Mouse (Mus musculus) midbrain, embryonic 11.5 days (tissue): Measurements from ENCODE around the gene Jade1. TPM values are rescaled to one million over a fixed set of nuclear protein-coding genes. Genes with fewer than 3 reads are reported as not detected.

Source experiments
- ATAC-seq: fragments of 200-750 bp; cut with Nextera tagmentation; 2 replicates; pipeline ENCODE4 v1.8.0; 2017; ENCODE audit warnings: moderate TSS enrichment, moderate library complexity; ENCODE audit not compliant: low FRiP score
- DNase-seq: peaks from one replicate; pipeline ENCODE4 v3.0.0; 2015; ENCODE audit warnings: low spot score; ENCODE audit errors: missing footprints
- H3K27ac ChIP-seq: fragments of 300-500 bp; sonication (generic); 2 replicates; pipeline ENCODE4 v1.5.1; 2014; ENCODE audit warnings: low read depth, low read length
- H3K27me3 ChIP-seq: fragments of 300-500 bp; sonication (generic); 2 replicates; pipeline ENCODE4 v1.6.1; 2014; ENCODE audit warnings: mild to moderate bottlenecking, low read length, moderate library complexity, mixed read lengths; ENCODE audit not compliant: control insufficient read depth, insufficient read depth
- H3K36me3 ChIP-seq: fragments of 300-500 bp; sonication (generic); 2 replicates; pipeline ENCODE4 v1.6.1; 2014; ENCODE audit warnings: mild to moderate bottlenecking, low read length, moderate library complexity, mixed read lengths; ENCODE audit not compliant: control insufficient read depth, insufficient read depth
- H3K4me1 ChIP-seq: fragments of 300-500 bp; sonication (generic); 2 replicates; pipeline ENCODE4 v1.6.1; 2014; ENCODE audit warnings: low read length; ENCODE audit not compliant: control insufficient read depth, insufficient read depth
- H3K4me2 ChIP-seq: fragments of 300-500 bp; sonication (generic); 2 replicates; pipeline ENCODE4 v1.6.1; 2014; ENCODE audit warnings: mild to moderate bottlenecking, moderate library complexity
- H3K4me3 ChIP-seq: fragments of 300-500 bp; sonication (generic); 2 replicates; pipeline ENCODE4 v1.5.1; 2014; ENCODE audit warnings: low read depth, low read length
- H3K9ac ChIP-seq: fragments of 300-500 bp; sonication (generic); 2 replicates; pipeline ENCODE4 v1.6.1; 2014; ENCODE audit warnings: low read length
- H3K9me3 ChIP-seq: fragments of 300-500 bp; sonication (generic); 2 replicates; pipeline ENCODE4 v1.6.1; 2016; ENCODE audit warnings: low read length; ENCODE audit not compliant: control insufficient read depth
- WGBS: fragments of 180-500 bp; shearing (Covaris S2); extraction: QIAGEN DNeasy Blood & Tissue Kit; methylation state at CpG from one replicate; pipeline ENCODE4 v1.1.7; 2014; 5-methylcytosine and 5-hydroxymethylcytosine counted together
- polyA plus RNA-seq: library from polyadenylated mRNA; unstranded; fragments of >200 nt; fragmentation: Nextera tagmentation; extraction: Ambion mirVana; gene quantifications from 2 replicates; pipeline ENCODE4 v1.2.1, GENCODE M21; 2014

Jade1 gene
- polyA plus RNA-seq, 1 experiment from 2014 or later = 20.2 TPM

GRCm38 (mm10) chr3:41541313-41541712 is 14.2 kb upstream of the Jade1 start:
- Histone ChIP-seq H3K4me2 (no peak overlapping the region), H3K27me3 (no peaks in the 10 kb centered on the region), H3K36me3 (no peaks in the 10 kb centered on the region), H3K4me1 (no peaks in the 10 kb centered on the region), H3K9me3 (no peaks in the 10 kb centered on the region), H3K9ac (no peak overlapping the region), H3K27ac (no peak overlapping the region), H3K4me3 (no peak overlapping the region)
- DNase-seq (no peak), ATAC-seq (no peak)
- WGBS = 88% methylated on average over 3 of the region's 3 CpGs

DNA sequence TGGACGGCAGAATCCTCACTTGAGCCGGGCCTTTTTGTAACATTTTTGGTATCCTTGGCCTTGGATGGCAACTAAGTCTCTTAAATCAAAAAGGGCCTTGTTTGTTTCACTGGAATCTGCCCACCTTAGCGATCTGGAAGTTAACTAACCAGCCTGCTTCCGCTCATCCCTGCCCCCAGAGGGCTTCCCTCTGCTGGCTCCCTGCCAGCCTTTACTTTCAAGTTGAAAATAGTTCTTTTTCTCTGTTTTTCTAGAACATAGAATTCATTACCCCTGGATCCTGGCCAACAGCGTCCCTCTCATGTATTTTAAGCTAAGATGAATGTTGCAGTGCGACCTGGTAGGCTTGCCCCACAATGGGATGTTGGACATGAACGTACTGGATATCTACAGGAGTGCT is 11.1 kb upstream of the Jade1 start:
- no peak for DNase-seq
- no peaks in the 10 kb centered on the region for H3K27me3 ChIP-seq
- WGBS = 73% methylated on average over 7 of the region's 7 CpGs

GRCm38 (mm10) chr3:41547289-41547688 is 8.2 kb upstream of the Jade1 start:
- 94% methylated on average over 5 of the region's 5 CpGs for WGBS
- no peak for ATAC-seq
- Histone ChIP-seq H3K9ac (no peak overlapping the region), H3K9me3 (no peaks in the 10 kb centered on the region), H3K36me3 (no peaks in the 10 kb centered on the region), H3K4me1 (no peaks in the 10 kb centered on the region), H3K27me3 (no peaks in the 10 kb centered on the region), H3K27ac (no peak overlapping the region), H3K4me3 (no peak overlapping the region), H3K4me2 (no peak overlapping the region)
- no peak for DNase-seq

More for the DNA sequence above, 11.1 kb upstream of the Jade1 start:
- H3K9ac ChIP-seq = no peak overlapping the region
- H3K4me1 ChIP-seq = no peaks in the 10 kb centered on the region
- H3K4me2 ChIP-seq = no peak overlapping the region
- no peaks in the 10 kb centered on the region for H3K9me3 ChIP-seq
- no peak overlapping the region for H3K4me3 ChIP-seq
- H3K27ac ChIP-seq = no peak overlapping the region
- H3K36me3 ChIP-seq = no peaks in the 10 kb centered on the region
- no peak for ATAC-seq

- H3K27me3 ChIP-seq = no peaks in the 10 kb centered on the region
- peak; percentile 76 for DNase-seq
- H3K4me2 ChIP-seq = no peak overlapping the region
- H3K36me3 ChIP-seq = no peaks in the 10 kb centered on the region
- no peaks in the 10 kb centered on the region for H3K4me1 ChIP-seq
- no peaks in the 10 kb centered on the region for H3K9me3 ChIP-seq
- 87% methylated on average over 4 of the region's 4 CpGs for WGBS
- H3K9ac ChIP-seq = no peak overlapping the region
- H3K4me3 ChIP-seq = no peak overlapping the region
- no peak for ATAC-seq
- H3K27ac ChIP-seq = no peak overlapping the region
These were observed 7.3 kb upstream of the Jade1 start for GRCm38 (mm10) chr3:41548238-41548637.

GRCm38 (mm10) chr3:41551671-41552070 is 3.9 kb upstream of the Jade1 start:
- no peaks in the 10 kb centered on the region for H3K9me3 ChIP-seq
- H3K27me3 ChIP-seq = no peaks in the 10 kb centered on the region
- H3K4me3 ChIP-seq = no peak overlapping the region
- 69% methylated on average over 3 of the region's 3 CpGs for WGBS
- H3K9ac ChIP-seq = no peak overlapping the region
- H3K27ac ChIP-seq = no peak overlapping the region
- no peaks in the 10 kb centered on the region for H3K36me3 ChIP-seq
- ATAC-seq = no peak
- no peak overlapping the region for H3K4me2 ChIP-seq
- H3K4me1 ChIP-seq = no peaks in the 10 kb centered on the region
- DNase-seq = no peak

DNA sequence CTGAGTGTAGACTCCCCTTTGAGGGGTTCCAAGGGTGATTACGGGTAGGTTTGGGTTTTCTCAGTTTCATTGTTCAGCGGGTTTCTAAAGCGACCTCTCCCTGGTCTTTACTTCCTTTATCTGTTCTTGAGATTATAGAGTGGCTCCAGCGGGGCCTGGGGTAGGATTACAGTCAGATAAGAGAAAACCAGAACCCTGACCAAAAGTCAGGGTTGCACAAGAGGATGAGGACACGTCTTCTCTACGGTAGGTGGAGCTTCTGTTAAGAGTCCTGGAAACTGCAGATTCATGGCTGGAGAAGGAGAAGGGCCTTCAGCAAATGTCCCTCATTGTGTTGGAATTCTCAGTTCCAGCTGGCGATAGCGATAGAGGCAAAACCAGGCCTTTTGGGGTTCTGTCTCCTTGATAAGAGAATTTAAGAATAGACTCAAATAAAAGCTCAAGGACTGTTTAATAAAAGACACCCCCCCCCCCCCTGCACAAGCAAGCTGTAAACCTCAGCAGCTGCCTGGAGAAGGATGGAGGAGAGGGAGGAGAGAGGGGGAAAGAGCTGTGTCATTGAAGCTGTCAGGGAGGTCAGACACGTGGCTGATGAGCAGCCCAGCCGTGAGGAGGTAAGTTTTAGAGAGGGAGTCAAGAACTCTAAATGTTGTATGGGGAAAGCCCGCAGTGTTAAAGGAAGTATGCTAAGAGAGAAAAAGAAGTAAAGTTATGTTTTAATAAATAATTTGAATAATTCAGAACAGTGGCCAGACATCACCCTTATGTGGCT is 2.6 kb upstream of the Jade1 start:
- H3K9me3 ChIP-seq = no peaks in the 10 kb centered on the region
- no peak for ATAC-seq
- H3K27me3 ChIP-seq = no peaks in the 10 kb centered on the region
- H3K4me3 ChIP-seq = no peak overlapping the region
- H3K9ac ChIP-seq = no peak overlapping the region
- peak; percentile 57 for DNase-seq
- H3K4me1 ChIP-seq = no peaks in the 10 kb centered on the region
- no peak overlapping the region for H3K4me2 ChIP-seq
- H3K27ac ChIP-seq = no peak overlapping the region
- no peaks in the 10 kb centered on the region for H3K36me3 ChIP-seq
- WGBS = 67% methylated on average over 11 of the region's 11 CpGs

GRCm38 (mm10) chr3:41553681-41554080 is 1.9 kb upstream of the Jade1 start:
- 86% methylated on average over 4 of the region's 4 CpGs for WGBS
- Histone ChIP-seq H3K36me3 (no peaks in the 10 kb centered on the region), H3K4me3 (no peak overlapping the region), H3K9ac (no peak overlapping the region), H3K4me2 (no peak overlapping the region), H3K27me3 (no peaks in the 10 kb centered on the region), H3K4me1 (no peaks in the 10 kb centered on the region), H3K27ac (no peak overlapping the region), H3K9me3 (no peaks in the 10 kb centered on the region)
- DNase-seq (peak; percentile 31), ATAC-seq (no peak)

GRCm38 (mm10) chr3:41554480-41555475 is 753 bp upstream of the Jade1 start:
- no peak for ATAC-seq
- H3K27me3 ChIP-seq = no peaks in the 10 kb centered on the region
- DNase-seq = peak; percentile 74
- no peak overlapping the region for H3K27ac ChIP-seq
- H3K4me1 ChIP-seq = no peaks in the 10 kb centered on the region
- no peaks in the 10 kb centered on the region for H3K9me3 ChIP-seq
- 94% methylated on average over 24 of the region's 24 CpGs for WGBS
- H3K36me3 ChIP-seq = no peaks in the 10 kb centered on the region
- H3K4me2 ChIP-seq = no peak overlapping the region
- H3K4me3 ChIP-seq = no peak overlapping the region
- H3K9ac ChIP-seq = no peak overlapping the region
